Mouse (Mus musculus) heart, adult 18-20 months (tissue): ENCODE measurements at regions not wholly inside any gene's neighbourhood (a gene's known extent, or its start where the extent isn't known, plus 50 kb on each side); places are given as distances from the start of the nearest gene placed in this dataset.

Source experiments
- DNase-seq, 2 experiments: peaks; one replicate each; pipeline ENCODE4 v3.0.0; 2021 to 2022; ENCODE audit warnings: mixed read lengths in 1 of 2

GRCm38 (mm10) chr13:41897481-41898317 lies 50.2 kb upstream of the Adtrp start:
- DNase-seq, result no peak
